Mouse (Mus musculus) kidney, embryonic 16.5 days (tissue): ENCODE data around the gene Cadm3. TPM values are rescaled to one million over a fixed set of nuclear protein-coding genes. Genes with fewer than 3 reads are reported as not detected.

Experiments
- ATAC-seq: fragments of 200-750 bp; cut with Nextera tagmentation; 2 replicates; pipeline ENCODE4 v1.8.0; 2017; ENCODE audit warnings: moderate TSS enrichment; ENCODE audit not compliant: low FRiP score, low TSS enrichment
- H3K27ac ChIP-seq: fragments of 300-500 bp; sonication (generic); 2 replicates; pipeline ENCODE4 v1.5.1; 2014; ENCODE audit warnings: low read length
- H3K27me3 ChIP-seq: fragments of 300-500 bp; sonication (generic); 2 replicates; pipeline ENCODE4 v1.6.1; 2014; ENCODE audit warnings: low read length, control low read depth, mixed read lengths; ENCODE audit not compliant: insufficient read depth
- H3K36me3 ChIP-seq: fragments of 300-500 bp; sonication (generic); 2 replicates; pipeline ENCODE4 v1.6.1; 2014; ENCODE audit warnings: low read length, control low read depth, mixed read lengths; ENCODE audit not compliant: insufficient read depth
- H3K4me1 ChIP-seq: fragments of 300-500 bp; sonication (generic); 2 replicates; pipeline ENCODE4 v1.6.1; 2014; ENCODE audit warnings: low read length, control low read depth, mixed read lengths; ENCODE audit not compliant: insufficient read depth
- H3K4me2 ChIP-seq: fragments of 300-500 bp; sonication (generic); replicated peaks from 2 replicates; pipeline ENCODE4 v1.6.1; 2014; ENCODE audit warnings: low read depth, low read length
- H3K4me3 ChIP-seq: fragments of 300-500 bp; sonication (generic); 2 replicates; pipeline ENCODE4 v1.5.1; 2014; ENCODE audit warnings: mild to moderate bottlenecking, low read length
- H3K9ac ChIP-seq: fragments of 300-500 bp; sonication (generic); replicated peaks from 2 replicates; pipeline ENCODE4 v1.6.1; 2014; ENCODE audit warnings: low read length
- H3K9me3 ChIP-seq: fragments of 300-500 bp; sonication (generic); 2 replicates; pipeline ENCODE4 v1.6.1; 2016; ENCODE audit warnings: low read length, control low read depth
- WGBS: fragments of 180-500 bp; shearing (Covaris S2); extraction: QIAGEN DNeasy Blood & Tissue Kit; methylation state at CpG from one replicate; pipeline ENCODE4 v1.1.7; 2014; 5-methylcytosine and 5-hydroxymethylcytosine counted together
- polyA plus RNA-seq: library from polyadenylated mRNA; unstranded; fragments of >200 nt; fragmentation: Nextera tagmentation; extraction: Ambion mirVana; gene quantifications from 2 replicates; pipeline ENCODE4 v1.2.1, GENCODE M21; 2015

Gene Cadm3
- polyA plus RNA-seq, 1 experiment from 2014 or later = 1.4 TPM

DNA sequence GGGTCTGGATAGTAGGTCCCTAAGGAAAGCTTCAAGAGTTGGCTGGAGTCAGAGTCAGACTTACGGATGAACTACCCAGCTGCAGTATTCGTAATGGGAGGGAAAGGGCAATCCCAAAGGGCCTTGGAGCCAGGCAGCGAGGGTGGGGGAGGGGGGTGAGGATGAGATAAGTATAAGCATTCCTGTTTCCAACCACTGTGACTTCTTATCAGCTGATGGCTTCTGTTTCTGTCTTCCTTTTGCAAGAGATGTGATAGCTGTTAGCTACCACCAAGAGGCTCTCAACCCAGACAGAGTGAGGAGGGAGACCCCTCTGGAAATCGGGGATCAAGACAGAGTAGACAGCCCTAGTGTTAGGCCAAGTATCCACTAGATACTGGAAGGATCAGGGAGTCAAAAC lies 38.3 kb downstream of the Cadm3 start:
- no peak overlapping the region for H3K4me3 ChIP-seq
- H3K9ac ChIP-seq = no peak overlapping the region
- no peaks in the 10 kb centered on the region for H3K36me3 ChIP-seq
- no peaks in the 10 kb centered on the region for H3K4me1 ChIP-seq
- no peak overlapping the region for H3K4me2 ChIP-seq
- no peaks in the 10 kb centered on the region for H3K9me3 ChIP-seq
- no peaks in the 10 kb centered on the region for H3K27me3 ChIP-seq
- ATAC-seq = no peak
- no peak overlapping the region for H3K27ac ChIP-seq
- 57% methylated on average over 4 of the region's 4 CpGs for WGBS

DNA sequence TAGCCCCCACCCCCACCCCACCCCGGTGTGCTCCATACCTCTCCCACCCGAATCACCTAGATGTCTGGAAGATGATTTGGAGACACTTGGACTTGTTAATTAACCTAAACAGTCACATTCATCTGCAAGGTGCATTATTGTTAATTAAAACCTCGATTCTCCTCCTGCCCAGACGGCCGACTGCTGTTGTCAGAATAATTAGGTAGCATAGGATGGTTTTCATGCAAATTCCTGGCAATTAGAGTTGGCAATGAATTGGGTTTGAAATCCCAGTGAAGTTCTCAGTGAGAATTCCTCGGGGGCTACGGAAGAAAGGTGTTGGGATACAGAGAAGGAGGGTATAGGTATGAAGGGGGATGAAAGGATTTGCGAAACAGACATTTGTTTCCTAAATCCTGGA lies 39.0 kb downstream of the Cadm3 start:
- WGBS = 60% methylated on average over 8 of the region's 8 CpGs
- no peaks in the 10 kb centered on the region for H3K27me3 ChIP-seq
- no peaks in the 10 kb centered on the region for H3K9me3 ChIP-seq
- H3K27ac ChIP-seq = no peak overlapping the region
- H3K4me2 ChIP-seq = no peak overlapping the region
- no peak overlapping the region for H3K9ac ChIP-seq
- H3K4me1 ChIP-seq = no peaks in the 10 kb centered on the region
- no peak for ATAC-seq
- no peaks in the 10 kb centered on the region for H3K36me3 ChIP-seq
- H3K4me3 ChIP-seq = no peak overlapping the region

GRCm38 (mm10) chr1:173326552-173326951 lies 40.9 kb downstream of the Cadm3 start:
- Histone ChIP-seq H3K27ac (no peak overlapping the region), H3K4me2 (no peak overlapping the region), H3K36me3 (no peaks in the 10 kb centered on the region), H3K9me3 (no peaks in the 10 kb centered on the region), H3K27me3 (no peaks in the 10 kb centered on the region), H3K4me1 (no peaks in the 10 kb centered on the region), H3K4me3 (no peak overlapping the region), H3K9ac (no peak overlapping the region)
- no peak for ATAC-seq
- WGBS = 76% methylated on average over 1 of the region's 1 CpGs

DNA sequence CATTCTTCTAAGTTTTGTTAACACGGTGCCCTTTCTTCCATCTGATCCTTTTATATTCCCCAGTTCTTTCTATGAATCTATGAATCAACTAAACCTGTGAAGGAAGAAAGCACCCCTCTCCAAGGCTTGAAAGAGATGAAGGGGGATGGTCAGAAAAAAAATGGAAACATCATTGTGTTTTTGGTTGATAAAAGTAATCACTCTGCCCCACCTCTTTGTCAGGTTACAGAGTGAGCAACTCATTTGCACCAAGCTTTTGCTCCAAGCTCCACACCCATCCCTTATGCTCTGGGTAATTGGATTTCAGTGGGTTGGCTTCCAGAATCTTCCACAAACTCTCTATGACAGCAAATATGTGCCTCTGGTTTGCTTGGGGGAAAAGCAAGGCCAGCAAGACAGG lies 42.1 kb downstream of the Cadm3 start:
- H3K4me2 ChIP-seq = no peak overlapping the region
- H3K27ac ChIP-seq = no peak overlapping the region
- no peak for ATAC-seq
- H3K4me3 ChIP-seq = no peak overlapping the region
- H3K27me3 ChIP-seq = no peaks in the 10 kb centered on the region
- WGBS = 100% methylated on average over 1 of the region's 1 CpGs
- H3K9me3 ChIP-seq = no peaks in the 10 kb centered on the region
- H3K9ac ChIP-seq = no peak overlapping the region
- no peaks in the 10 kb centered on the region for H3K36me3 ChIP-seq
- no peaks in the 10 kb centered on the region for H3K4me1 ChIP-seq

GRCm38 (mm10) chr1:173324961-173325360 lies 42.5 kb downstream of the Cadm3 start:
- 63% methylated on average over 4 of the region's 4 CpGs for WGBS

DNA sequence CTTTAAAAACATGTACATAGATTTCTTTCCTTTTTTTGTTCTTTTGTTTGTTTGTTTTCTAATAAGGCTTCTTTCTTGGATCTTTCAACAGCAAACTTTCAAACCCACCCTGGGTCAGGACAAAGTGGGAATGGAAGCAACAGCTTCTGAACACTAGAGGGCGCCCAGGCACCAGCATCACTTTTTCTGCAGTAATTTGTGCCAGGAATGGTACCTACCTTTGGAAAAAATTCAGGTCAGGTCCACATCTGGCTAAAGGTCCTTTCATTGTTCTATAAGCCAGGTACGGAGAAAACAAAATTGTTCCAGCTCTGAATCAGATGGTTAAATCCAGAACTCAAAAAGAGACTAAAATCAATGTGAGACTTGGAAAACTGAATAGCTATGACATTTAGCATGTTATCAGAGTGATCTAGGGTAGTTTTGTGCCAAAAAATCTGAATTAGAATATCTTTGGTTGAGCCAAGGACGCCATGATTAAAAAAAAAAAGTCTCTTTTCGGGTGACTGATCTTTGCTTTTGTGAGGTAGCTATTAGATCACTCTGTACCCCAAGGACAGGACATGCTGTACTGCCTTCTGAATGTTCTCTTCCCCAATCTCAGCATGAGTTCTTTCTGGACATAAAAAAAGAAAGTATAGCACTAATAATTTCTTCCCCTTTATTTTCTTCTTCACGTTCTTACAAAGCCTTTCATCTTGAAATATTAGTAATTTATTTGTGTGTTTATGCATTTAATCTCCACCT lies 43.5 kb downstream of the Cadm3 start:
- Histone ChIP-seq H3K27ac (no peak overlapping the region), H3K9me3 (no peaks in the 10 kb centered on the region), H3K4me3 (no peak overlapping the region), H3K9ac (no peak overlapping the region), H3K27me3 (no peaks in the 10 kb centered on the region), H3K4me2 (no peak overlapping the region), H3K36me3 (no peaks in the 10 kb centered on the region), H3K4me1 (no peaks in the 10 kb centered on the region)
- WGBS = 29% methylated on average over 5 of the region's 5 CpGs
- no peak for ATAC-seq

More at GRCm38 (mm10) chr1:173324961-173325360, 42.5 kb downstream of the Cadm3 start:
- ATAC-seq = no peak
- Histone ChIP-seq H3K4me3 (no peak overlapping the region), H3K4me1 (no peaks in the 10 kb centered on the region), H3K9ac (no peak overlapping the region), H3K4me2 (no peak overlapping the region), H3K9me3 (no peaks in the 10 kb centered on the region), H3K27me3 (no peaks in the 10 kb centered on the region), H3K36me3 (no peaks in the 10 kb centered on the region), H3K27ac (no peak overlapping the region)

- no peaks in the 10 kb centered on the region for H3K27me3 ChIP-seq
- no peak for ATAC-seq
- 67% methylated on average over 6 of the region's 6 CpGs for WGBS
These were observed 45.3 kb downstream of the Cadm3 start for GRCm38 (mm10) chr1:173322249-173322627.

GRCm38 (mm10) chr1:173321593-173322248 lies 45.8 kb downstream of the Cadm3 start:
- no peak for ATAC-seq
- 79% methylated on average over 8 of the region's 8 CpGs for WGBS
- no peaks in the 10 kb centered on the region for H3K9me3 ChIP-seq
- no peaks in the 10 kb centered on the region for H3K36me3 ChIP-seq
- no peak overlapping the region for H3K4me3 ChIP-seq
- H3K27me3 ChIP-seq = no peaks in the 10 kb centered on the region
- no peak overlapping the region for H3K9ac ChIP-seq
- no peaks in the 10 kb centered on the region for H3K4me1 ChIP-seq
- no peak overlapping the region for H3K4me2 ChIP-seq
- no peak overlapping the region for H3K27ac ChIP-seq

More at GRCm38 (mm10) chr1:173322249-173322627, 45.3 kb downstream of the Cadm3 start:
- Histone ChIP-seq H3K9ac (no peak overlapping the region), H3K27ac (no peak overlapping the region), H3K4me3 (no peak overlapping the region), H3K4me1 (no peaks in the 10 kb centered on the region), H3K36me3 (no peaks in the 10 kb centered on the region), H3K9me3 (no peaks in the 10 kb centered on the region), H3K4me2 (no peak overlapping the region)

GRCm38 (mm10) chr1:173317925-173318477 lies 49.5 kb downstream of the Cadm3 start:
- no peaks in the 10 kb centered on the region for H3K4me1 ChIP-seq
- ATAC-seq = no peak
- no peaks in the 10 kb centered on the region for H3K9me3 ChIP-seq
- H3K4me3 ChIP-seq = no peak overlapping the region
- 86% methylated on average over 2 of the region's 2 CpGs for WGBS
- no peak overlapping the region for H3K27ac ChIP-seq
- H3K36me3 ChIP-seq = no peaks in the 10 kb centered on the region
- H3K27me3 ChIP-seq = no peaks in the 10 kb centered on the region
- no peak overlapping the region for H3K9ac ChIP-seq
- H3K4me2 ChIP-seq = no peak overlapping the region

DNA sequence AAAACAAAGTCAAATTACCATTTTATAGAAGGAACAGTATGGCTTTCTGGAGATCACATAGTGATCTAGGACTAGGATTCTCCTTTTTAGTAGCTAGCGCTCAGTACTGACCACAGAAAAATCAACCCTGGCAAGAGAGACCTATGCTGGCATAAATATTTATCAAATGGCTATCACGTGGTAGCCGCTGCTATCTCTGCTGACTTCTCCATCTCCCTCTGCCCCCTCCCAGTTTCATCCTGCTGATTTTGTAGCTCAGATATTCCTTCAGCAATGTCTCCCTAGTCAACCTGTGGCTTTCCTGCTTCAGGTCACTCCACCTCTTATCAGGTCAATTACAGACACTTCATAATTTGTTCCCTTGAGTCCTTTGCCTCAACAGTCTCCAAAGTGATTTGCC lies 51.8 kb downstream of the Cadm3 start:
- no peak overlapping the region for H3K4me2 ChIP-seq

More for the DNA sequence above, 51.8 kb downstream of the Cadm3 start:
- H3K9ac ChIP-seq = no peak overlapping the region
- H3K27ac ChIP-seq = no peak overlapping the region
- no peak overlapping the region for H3K4me3 ChIP-seq
- ATAC-seq = no peak
- no peaks in the 10 kb centered on the region for H3K27me3 ChIP-seq
- H3K9me3 ChIP-seq = no peaks in the 10 kb centered on the region
- WGBS = 84% methylated on average over 3 of the region's 3 CpGs
- no peaks in the 10 kb centered on the region for H3K36me3 ChIP-seq
- H3K4me1 ChIP-seq = no peaks in the 10 kb centered on the region
